Comparison of ENCODE assay signal across 18 mouse cellular contexts in the genomic region with DNA sequence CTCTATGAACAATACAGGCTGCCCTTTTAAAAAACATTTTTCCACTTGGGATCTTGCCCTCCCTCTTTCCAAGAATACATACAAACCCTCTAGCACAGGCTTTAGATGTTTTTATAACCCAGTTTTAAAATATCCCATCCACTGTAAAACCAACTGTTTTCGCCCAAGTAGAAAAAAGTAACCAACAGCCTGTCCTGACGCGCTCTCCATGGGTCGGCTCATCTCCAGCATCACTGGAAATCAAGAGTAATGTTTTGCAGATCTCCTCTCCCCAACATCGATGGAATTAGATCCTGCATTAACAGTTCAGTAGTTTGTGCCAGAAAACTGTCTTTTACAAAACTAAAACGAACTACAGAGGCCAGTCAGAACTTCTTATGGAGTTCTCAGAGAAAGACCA.
DNase-seq lines count a peak whose midpoint lies in the region; ATAC-seq lines count a peak whose summit lies in the region.
"Had no signal": no experiment of that assay in that cellular context is flagged by ENCODE, and none has a peak within 500 bp of the region (broad histone marks: within the 10 kb centered on the region; RNA-seq: fewer than 3 reads in every experiment).

No protein-coding gene starts in this region.

- no peak overlapping the region for H3K4me3 ChIP-seq in forebrain, embryonic 16.5 days (replicated peaks; ENCODE audit: low read length)
- no peak overlapping the region for H3K4me3 ChIP-seq in forebrain, embryonic 12.5 days (replicated peaks)
- H3K4me3 ChIP-seq in midbrain, embryonic 10.5 days, result no peak overlapping the region
- no peak overlapping the region for H3K4me3 ChIP-seq in midbrain, embryonic 15.5 days
- no peak overlapping the region for H3K4me3 ChIP-seq in embryonic facial prominence, embryonic 14.5 days (ENCODE audit: low read depth, low read length)
- H3K4me3 ChIP-seq in stomach, embryonic 15.5 days (replicated peaks), result no peak overlapping the region
- H3K4me3 ChIP-seq in liver, embryonic 12.5 days, result no peak overlapping the region
- H3K4me3 ChIP-seq: heart, embryonic 12.5 days; limb, embryonic 12.5 days; myocyte had no signal

- no peak overlapping the region for H3K9ac ChIP-seq in forebrain, embryonic 16.5 days (replicated peaks; ENCODE audit: low read depth, low read length)
- no peak overlapping the region for H3K9ac ChIP-seq in forebrain, embryonic 12.5 days
- no peak overlapping the region for H3K9ac ChIP-seq in midbrain, embryonic 15.5 days
- H3K9ac ChIP-seq in embryonic facial prominence, embryonic 14.5 days (ENCODE audit: low read depth, low read length), result no peak overlapping the region
- H3K9ac ChIP-seq in stomach, embryonic 15.5 days, result no peak overlapping the region
- no peak overlapping the region for H3K9ac ChIP-seq in liver, embryonic 12.5 days
- H3K9ac ChIP-seq: heart, embryonic 12.5 days; limb, embryonic 12.5 days had no signal

- ATAC-seq in forebrain, embryonic 16.5 days, result peak; percentile 3; the same call in 1 of the 2 replicates
- ATAC-seq in forebrain, embryonic 12.5 days (ENCODE audit: low FRiP score), result no peak
- no peak for ATAC-seq in midbrain, embryonic 15.5 days (replicated peaks)
- peak; percentile 28; the same call in 1 of the 2 replicates for ATAC-seq in embryonic facial prominence, embryonic 14.5 days (ENCODE audit: low read depth)
- ATAC-seq in stomach, embryonic 15.5 days (ENCODE audit: insufficient read depth, low FRiP score, low read depth), result 0 out of 2 replicates have a peak, but pooled peaks have one; percentile 44
- no peak for ATAC-seq in liver, embryonic 12.5 days

- H3K36me3 ChIP-seq in forebrain, embryonic 16.5 days (ENCODE audit: control insufficient read depth, insufficient read depth), result peaks cover 14% of the 10 kb centered on the region
- peaks cover 55% of the 10 kb centered on the region for H3K36me3 ChIP-seq in forebrain, embryonic 12.5 days (replicated peaks)
- H3K36me3 ChIP-seq in midbrain, embryonic 10.5 days, result peaks cover 56% of the 10 kb centered on the region
- H3K36me3 ChIP-seq in midbrain, embryonic 15.5 days (replicated peaks), result peaks cover 50% of the 10 kb centered on the region
- peaks cover 54% of the 10 kb centered on the region for H3K36me3 ChIP-seq in embryonic facial prominence, embryonic 14.5 days (ENCODE audit: control insufficient read depth, insufficient read depth, low read length)
- H3K36me3 ChIP-seq in stomach, embryonic 15.5 days, result peaks cover 8% of the 10 kb centered on the region; the same call in 1 of the 2 replicates
- peaks cover 95% of the 10 kb centered on the region for H3K36me3 ChIP-seq in liver, embryonic 12.5 days

- peaks cover 4% of the 10 kb centered on the region for H3K4me1 ChIP-seq in forebrain, embryonic 16.5 days (replicated peaks; ENCODE audit: control insufficient read depth, insufficient read depth, low read length)
- peaks cover 5% of the 10 kb centered on the region for H3K4me1 ChIP-seq in forebrain, embryonic 12.5 days
- peaks cover 18% of the 10 kb centered on the region for H3K4me1 ChIP-seq in midbrain, embryonic 10.5 days
- H3K4me1 ChIP-seq in midbrain, embryonic 15.5 days, result 0 out of 2 replicates have a peak, but pooled peaks cover 5% of the 10 kb centered on the region
- peaks cover 5% of the 10 kb centered on the region; the same call in 1 of the 2 replicates for H3K4me1 ChIP-seq in embryonic facial prominence, embryonic 14.5 days (ENCODE audit: control insufficient read depth, insufficient read depth, low read length)
- H3K4me1 ChIP-seq in stomach, embryonic 15.5 days, result no peaks in the 10 kb centered on the region
- no peaks in the 10 kb centered on the region for H3K4me1 ChIP-seq in liver, embryonic 12.5 days
- H3K4me1 ChIP-seq: heart, embryonic 12.5 days; limb, embryonic 12.5 days had no signal

- no peaks in the 10 kb centered on the region for H3K9me3 ChIP-seq in forebrain, embryonic 16.5 days (ENCODE audit: control insufficient read depth, low read length)
- no peaks in the 10 kb centered on the region for H3K9me3 ChIP-seq in forebrain, embryonic 12.5 days
- no peaks in the 10 kb centered on the region for H3K9me3 ChIP-seq in midbrain, embryonic 10.5 days (replicated peaks)
- no peaks in the 10 kb centered on the region for H3K9me3 ChIP-seq in midbrain, embryonic 15.5 days
- no peaks in the 10 kb centered on the region for H3K9me3 ChIP-seq in embryonic facial prominence, embryonic 14.5 days (ENCODE audit: control insufficient read depth, low read length)
- H3K9me3 ChIP-seq in stomach, embryonic 15.5 days, result no peaks in the 10 kb centered on the region
- H3K9me3 ChIP-seq in liver, embryonic 12.5 days (replicated peaks), result no peaks in the 10 kb centered on the region
- H3K9me3 ChIP-seq: G1E; heart, embryonic 12.5 days; limb, embryonic 12.5 days had no signal

- H3K4me2 ChIP-seq in forebrain, embryonic 16.5 days (ENCODE audit: low read length), result no peak overlapping the region
- no peak overlapping the region for H3K4me2 ChIP-seq in forebrain, embryonic 12.5 days
- H3K4me2 ChIP-seq in midbrain, embryonic 15.5 days, result no peak overlapping the region
- no peak overlapping the region for H3K4me2 ChIP-seq in embryonic facial prominence, embryonic 14.5 days (ENCODE audit: low read depth, low read length)
- H3K4me2 ChIP-seq in stomach, embryonic 15.5 days, result no peak overlapping the region
- H3K4me2 ChIP-seq in liver, embryonic 12.5 days, result no peak overlapping the region
- H3K4me2 ChIP-seq: heart, embryonic 12.5 days; limb, embryonic 12.5 days had no signal

- DNase-seq in midbrain, embryonic 10.5 days (ENCODE audit: low spot score), result no peak
- DNase-seq in embryonic facial prominence, embryonic 14.5 days (ENCODE audit: low spot score), result peak; percentile 73
- DNase-seq in heart, postnatal 14 days, result no peak
- DNase-seq: adrenal gland, postnatal 10 days; cerebellum, adult 9-10 months; gastrocnemius, postnatal 14 days; lung, adult 2 months; thymus, postnatal 25 days had no signal

- no peaks in the 10 kb centered on the region for H3K27me3 ChIP-seq in forebrain, embryonic 16.5 days (replicated peaks; ENCODE audit: control insufficient read depth, insufficient read depth, low read length)
- no peaks in the 10 kb centered on the region for H3K27me3 ChIP-seq in forebrain, embryonic 12.5 days
- no peaks in the 10 kb centered on the region for H3K27me3 ChIP-seq in midbrain, embryonic 10.5 days (ENCODE audit: low read depth, poor library complexity, severe bottlenecking)
- H3K27me3 ChIP-seq in midbrain, embryonic 15.5 days (replicated peaks), result no peaks in the 10 kb centered on the region
- no peaks in the 10 kb centered on the region for H3K27me3 ChIP-seq in embryonic facial prominence, embryonic 14.5 days (replicated peaks; ENCODE audit: control insufficient read depth, insufficient read depth, low read length)
- no peaks in the 10 kb centered on the region for H3K27me3 ChIP-seq in stomach, embryonic 15.5 days (replicated peaks)
- no peaks in the 10 kb centered on the region for H3K27me3 ChIP-seq in liver, embryonic 12.5 days (replicated peaks)
- H3K27me3 ChIP-seq: heart, embryonic 12.5 days; limb, embryonic 12.5 days had no signal

- 0 out of 2 replicates have a peak overlapping the region, but pooled peaks have one; percentile 11 for H3K27ac ChIP-seq in forebrain, embryonic 16.5 days (ENCODE audit: low read length)
- no peak overlapping the region for H3K27ac ChIP-seq in forebrain, embryonic 12.5 days
- H3K27ac ChIP-seq in midbrain, embryonic 10.5 days (replicated peaks), result peak overlapping the region; percentile 74
- no peak overlapping the region for H3K27ac ChIP-seq in midbrain, embryonic 15.5 days
- H3K27ac ChIP-seq in embryonic facial prominence, embryonic 14.5 days (replicated peaks; ENCODE audit: low read depth, low read length), result peak overlapping the region; percentile 61
- H3K27ac ChIP-seq in stomach, embryonic 15.5 days, result peak overlapping the region; percentile 53; the same call in 1 of the 2 replicates
- H3K27ac ChIP-seq in liver, embryonic 12.5 days, result no peak overlapping the region
- H3K27ac ChIP-seq: limb, embryonic 12.5 days; macrophage had no signal

- intact Hi-C loops in heart, postnatal 14 days (cut with DNase I), result no loop called here

- WGBS in forebrain, embryonic 16.5 days, result 55% methylated on average over 6 of the region's 6 CpGs
- 62% methylated on average over 6 of the region's 6 CpGs for WGBS in forebrain, embryonic 12.5 days
- 59% methylated on average over 6 of the region's 6 CpGs for WGBS in midbrain, embryonic 10.5 days
- WGBS in midbrain, embryonic 15.5 days, result 39% methylated on average over 6 of the region's 6 CpGs
- 55% methylated on average over 6 of the region's 6 CpGs for WGBS in embryonic facial prominence, embryonic 14.5 days
- 56% methylated on average over 6 of the region's 6 CpGs for WGBS in stomach, embryonic 15.5 days
- WGBS in liver, embryonic 12.5 days (ENCODE audit: insufficient replicate concordance), result 77% methylated on average over 6 of the region's 6 CpGs

Comparison
In these comparisons a context has a peak if more than half of its experiments do, and no peak if none do; other contexts are left out.
1. ATAC-seq: peak in forebrain, embryonic 16.5 days (single experiment), embryonic facial prominence, embryonic 14.5 days (single experiment) and stomach, embryonic 15.5 days (single experiment); none in forebrain, embryonic 12.5 days (single experiment), midbrain, embryonic 15.5 days (single experiment) and liver, embryonic 12.5 days (single experiment).
2. H3K27ac ChIP-seq: peak in forebrain, embryonic 16.5 days (single experiment), midbrain, embryonic 10.5 days (single experiment), embryonic facial prominence, embryonic 14.5 days (single experiment) and stomach, embryonic 15.5 days (single experiment); none in forebrain, embryonic 12.5 days (single experiment), midbrain, embryonic 15.5 days (single experiment) and liver, embryonic 12.5 days (single experiment).